Mouse (Mus musculus) spleen, postnatal 10 days (tissue): ENCODE measurements around the gene Inafm2.

Experiments
- DNase-seq, 2 experiments: peaks; one replicate each; pipeline ENCODE4 v3.0.0; 2021 to 2022; ENCODE audit warnings: low spot score in 2 of 2

The Inafm2 gene

GRCm38 (mm10) chr2:118783093-118783492, 37.5 kb downstream of the Inafm2 start:
- DNase-seq, result no peak

- no peak for DNase-seq
Measured at GRCm38 (mm10) chr2:118783663-118784062, 38.1 kb downstream of the Inafm2 start.

GRCm38 (mm10) chr2:118786525-118786924, 41.0 kb downstream of the Inafm2 start:
- DNase-seq, result no peak

GRCm38 (mm10) chr2:118789501-118789900, 43.9 kb downstream of the Inafm2 start:
- DNase-seq, result no peak

GRCm38 (mm10) chr2:118790221-118790550, 44.6 kb downstream of the Inafm2 start:
- no peak for DNase-seq

- peak; percentile 38 to 66 for DNase-seq
Measured at GRCm38 (mm10) chr2:118790551-118791525, 45.3 kb downstream of the Inafm2 start.

- no peak for DNase-seq
Measured at GRCm38 (mm10) chr2:118791591-118792258, 46.2 kb downstream of the Inafm2 start.

- DNase-seq, result no peak
Measured at GRCm38 (mm10) chr2:118792259-118792613, 46.7 kb downstream of the Inafm2 start.

- no peak for DNase-seq
Measured at GRCm38 (mm10) chr2:118793636-118794035, 48.1 kb downstream of the Inafm2 start.
